Mouse (Mus musculus): ENCODE results near the gene Kif28.
"Not testable (repeated sequence)": the region's sequence is repeated elsewhere in the genome, so short reads cannot be mapped to it uniquely, and the experiment has no call there.

DNA sequence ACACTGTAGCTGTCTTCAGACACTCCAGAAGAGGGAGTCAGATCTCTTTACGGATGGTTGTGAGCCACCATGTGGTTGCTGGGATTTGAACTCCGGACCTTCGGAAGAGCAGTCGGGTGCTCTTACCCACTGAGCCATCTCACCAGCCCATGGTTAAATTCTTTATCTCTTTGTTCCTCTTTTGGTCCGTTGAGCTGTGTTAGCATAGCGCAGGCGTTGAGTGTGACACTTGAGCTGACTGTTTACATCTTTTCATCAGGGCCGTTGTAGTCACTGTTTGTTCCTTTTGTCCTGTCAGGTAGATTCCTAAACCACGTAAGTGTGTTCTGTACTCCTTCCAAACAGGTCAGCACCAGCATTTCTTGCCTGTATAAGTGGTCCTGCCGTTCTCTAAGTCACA lies 62.3 kb downstream of the Kif28 start:
- not testable (repeated sequence) for TF ChIP-seq POLR2A (IDR thresholded peaks at IDR 0.05; ENCODE audit: insufficient read depth, low read length); CTCF (IDR thresholded peaks at IDR 0.05; ENCODE audit: low read depth, low read length); EP300 (IDR thresholded peaks at IDR 0.05; ENCODE audit: insufficient read depth, low read depth, low read length)
